Mouse (Mus musculus): ENCODE results near the gene Gm10198. TPM values are rescaled to one million over a fixed set of nuclear protein-coding genes. Genes with fewer than 3 reads are reported as not detected.

Gm10198 gene
- total RNA-seq (2017), result not detected in 2 replicates

DNA sequence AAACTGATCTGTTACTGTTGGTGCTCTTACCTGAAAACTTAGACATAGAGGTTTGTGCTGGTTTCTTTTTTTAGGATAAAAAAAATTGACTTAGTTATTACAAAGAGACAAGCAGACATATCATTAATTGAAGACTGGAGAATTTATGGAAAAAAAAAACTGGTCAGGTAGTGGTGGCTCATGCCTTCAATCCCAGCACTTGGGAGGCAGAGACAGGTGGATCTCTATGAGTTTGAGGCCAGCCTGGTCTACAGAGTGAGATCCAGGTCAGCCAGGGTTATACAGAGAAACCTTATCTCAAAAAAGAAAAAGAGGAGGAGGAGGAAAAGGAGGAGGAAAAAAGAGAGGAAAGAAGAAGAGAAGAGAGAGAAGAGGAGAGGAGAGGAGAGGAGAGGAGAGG lies at the start of gene Gm10198:
Gm10198 (plus strand) TSS at position 301 of the 400 bp plus-strand sequence.
- ATAC-seq (replicated peaks in 1 of 2; ENCODE audit: insufficient read depth in 1 of 2, low FRiP score in 2 of 2, low TSS enrichment in 1 of 2, low read depth in 1 of 2, poor library complexity in 2 of 2, severe bottlenecking in 2 of 2), result no peak

DNA sequence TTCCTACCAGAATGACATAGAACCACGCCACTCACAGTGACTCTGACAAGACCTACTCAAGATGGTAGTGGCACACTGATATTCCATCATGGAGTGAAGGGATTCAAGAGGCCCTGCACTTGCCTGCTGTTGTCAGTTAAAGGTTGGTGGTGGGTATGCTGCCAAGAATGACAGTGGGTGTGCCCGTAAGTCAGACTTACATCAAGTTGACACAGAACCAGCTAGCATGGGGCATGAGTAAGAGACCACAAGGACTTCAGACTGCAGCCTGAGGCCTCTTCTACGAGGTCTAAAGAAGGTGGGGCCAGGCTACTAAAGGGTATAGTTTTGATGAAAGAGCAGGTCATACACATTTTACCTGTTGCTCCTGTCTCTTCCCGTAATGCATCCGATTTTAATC lies 47.3 kb upstream of the Gm10198 start:
- ATAC-seq (replicated peaks in 1 of 2; ENCODE audit: insufficient read depth in 1 of 2, low FRiP score in 2 of 2, low TSS enrichment in 1 of 2, low read depth in 1 of 2, poor library complexity in 2 of 2, severe bottlenecking in 2 of 2), result no peak

DNA sequence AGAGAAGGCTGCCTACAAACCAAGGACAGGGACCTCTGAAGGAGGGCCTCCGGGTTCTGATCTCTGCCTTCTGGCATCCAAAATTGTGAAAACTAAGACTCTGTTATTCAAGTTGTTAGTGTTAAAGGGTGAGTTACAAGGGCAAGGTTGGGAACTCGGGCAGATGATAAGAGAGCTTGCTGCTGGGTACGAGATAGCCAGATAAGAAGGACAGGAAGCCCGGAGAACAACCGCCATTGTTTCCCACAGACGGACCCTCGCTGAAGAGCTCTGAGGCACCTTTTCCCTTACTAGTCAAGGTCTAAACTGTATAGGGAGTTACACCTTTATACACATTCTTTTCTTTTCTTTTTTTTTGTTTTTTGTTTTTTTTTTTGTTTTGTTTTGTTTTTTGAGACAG lies 39.8 kb upstream of the Gm10198 start:
- no peak for ATAC-seq (replicated peaks in 1 of 2; ENCODE audit: insufficient read depth in 1 of 2, low FRiP score in 2 of 2, low TSS enrichment in 1 of 2, low read depth in 1 of 2, poor library complexity in 2 of 2, severe bottlenecking in 2 of 2)

DNA sequence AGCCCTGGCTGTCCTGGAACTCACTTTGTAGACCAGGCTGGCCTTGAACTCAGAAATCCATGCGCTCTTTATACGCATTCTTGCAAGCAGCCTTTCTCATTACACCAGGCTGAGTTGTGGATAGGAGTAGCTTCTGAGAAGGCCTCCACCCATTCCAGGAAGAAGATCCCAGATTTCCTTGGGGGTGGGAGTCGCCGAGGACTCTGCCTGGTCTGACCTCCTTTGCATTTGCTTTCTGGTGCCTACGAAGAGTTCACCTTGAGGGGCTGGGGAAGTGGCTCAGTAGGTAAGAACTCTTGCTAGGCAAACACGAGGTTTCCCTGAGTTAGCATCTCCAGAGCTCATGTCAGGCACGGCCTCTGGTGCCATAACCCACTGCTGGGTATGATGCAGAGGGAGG lies 39.4 kb upstream of the Gm10198 start:
- ATAC-seq (replicated peaks in 1 of 2; ENCODE audit: insufficient read depth in 1 of 2, low FRiP score in 2 of 2, low TSS enrichment in 1 of 2, low read depth in 1 of 2, poor library complexity in 2 of 2, severe bottlenecking in 2 of 2), result no peak

DNA sequence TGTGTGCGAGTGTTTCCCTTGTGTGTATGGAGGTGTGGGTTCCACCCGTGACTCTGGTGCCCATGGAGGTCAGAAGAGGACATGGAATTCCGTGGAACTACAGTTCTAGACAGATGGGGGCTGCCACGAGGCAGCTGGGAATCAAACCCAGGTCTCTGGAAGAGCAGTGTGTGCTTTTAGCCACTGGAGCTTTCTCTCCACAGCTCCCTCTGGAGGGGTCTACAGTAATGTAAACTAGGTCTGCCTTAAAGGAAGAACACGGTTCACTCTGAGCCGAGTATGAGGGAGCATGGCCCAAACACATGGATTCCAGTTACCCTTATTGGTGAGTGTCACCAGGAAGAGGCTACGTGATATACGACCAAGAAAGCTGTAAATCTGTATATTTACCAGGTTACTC lies 38.6 kb upstream of the Gm10198 start:
- ATAC-seq (replicated peaks in 1 of 2; ENCODE audit: insufficient read depth in 1 of 2, low FRiP score in 2 of 2, low TSS enrichment in 1 of 2, low read depth in 1 of 2, poor library complexity in 2 of 2, severe bottlenecking in 2 of 2), result no peak

DNA sequence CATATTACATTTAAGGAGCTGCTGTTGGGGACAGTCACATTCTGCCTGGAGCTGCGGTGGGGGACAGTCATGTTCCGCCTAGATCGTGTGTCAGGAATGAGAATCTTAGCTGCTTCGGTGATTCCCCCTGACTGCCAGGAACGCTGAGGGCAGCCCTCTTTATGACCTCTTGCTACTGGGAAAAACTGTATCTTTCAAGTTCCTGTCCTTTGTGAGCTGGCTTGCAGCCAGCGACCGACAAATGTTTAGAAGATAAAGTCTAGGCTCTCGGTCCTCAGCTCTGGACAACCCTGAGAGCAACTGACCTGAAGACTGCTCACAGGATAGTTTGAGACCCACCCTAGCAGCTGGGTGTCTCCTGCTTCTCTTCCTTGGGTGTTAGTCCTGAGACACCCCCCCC lies 37.3 kb upstream of the Gm10198 start:
- ATAC-seq (replicated peaks in 1 of 2; ENCODE audit: insufficient read depth in 1 of 2, low FRiP score in 2 of 2, low TSS enrichment in 1 of 2, low read depth in 1 of 2, poor library complexity in 2 of 2, severe bottlenecking in 2 of 2), result peak in 1 of 2 experiments; percentile 56; a peak in 1 of 4 replicates

DNA sequence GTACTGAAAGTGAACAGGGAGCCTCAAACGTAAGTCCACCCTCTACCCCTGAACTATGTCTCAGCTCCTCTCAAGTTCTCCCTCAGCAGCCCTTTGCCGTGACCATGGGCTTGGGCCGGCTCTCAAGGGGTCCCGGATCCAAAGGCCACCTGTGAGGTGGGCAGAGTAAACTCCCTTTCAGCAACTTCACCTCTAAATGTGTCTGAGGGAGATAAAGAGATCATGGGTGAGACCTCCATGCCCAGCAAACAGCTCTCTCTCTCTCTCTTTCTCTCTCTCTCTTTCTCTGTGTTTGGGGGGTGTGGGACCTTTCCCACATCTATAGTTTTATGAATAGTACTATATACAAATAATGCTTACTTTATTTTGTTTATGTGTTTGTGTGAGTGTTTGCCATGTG lies 36.2 kb upstream of the Gm10198 start:
- no peak for ATAC-seq (replicated peaks in 1 of 2; ENCODE audit: insufficient read depth in 1 of 2, low FRiP score in 2 of 2, low TSS enrichment in 1 of 2, low read depth in 1 of 2, poor library complexity in 2 of 2, severe bottlenecking in 2 of 2)

DNA sequence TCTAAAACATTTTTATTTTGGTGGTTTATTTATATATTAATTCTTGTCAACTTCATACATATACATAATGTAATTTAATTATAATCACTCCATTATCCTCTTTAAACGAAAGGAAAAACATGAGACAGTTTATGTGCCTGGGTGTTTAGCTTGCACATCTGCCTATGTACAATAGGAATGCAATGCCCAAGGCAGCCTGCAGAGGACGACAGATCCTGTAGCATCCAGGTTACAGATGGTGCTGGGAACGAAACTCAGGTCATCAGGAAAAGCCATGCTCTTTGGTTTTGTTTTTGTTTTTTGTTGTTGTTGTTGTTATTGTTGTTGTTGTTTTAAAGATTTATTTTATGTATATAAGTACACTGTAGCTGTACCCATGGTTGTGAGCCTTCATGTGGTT lies 32.4 kb upstream of the Gm10198 start:
- ATAC-seq (replicated peaks in 1 of 2; ENCODE audit: insufficient read depth in 1 of 2, low FRiP score in 2 of 2, low TSS enrichment in 1 of 2, low read depth in 1 of 2, poor library complexity in 2 of 2, severe bottlenecking in 2 of 2), result no peak

DNA sequence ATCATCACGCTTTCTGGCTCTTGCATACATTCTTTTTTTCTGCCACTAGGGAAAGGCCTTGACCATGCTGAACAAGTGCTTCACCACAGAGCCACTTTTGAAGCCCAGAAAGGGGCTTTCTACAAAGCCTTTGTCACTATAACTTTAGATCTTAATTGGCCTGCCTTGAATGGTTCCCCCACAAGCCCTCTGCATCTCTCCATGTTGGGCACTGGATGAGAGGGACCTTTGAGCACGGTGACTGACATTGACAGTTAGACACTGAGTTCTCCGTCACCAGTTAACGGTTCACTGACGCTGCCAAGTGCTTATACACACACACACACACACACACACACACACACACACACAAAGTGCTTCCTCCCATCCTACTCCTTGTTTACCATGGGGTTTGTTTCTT lies 30.0 kb upstream of the Gm10198 start:
- ATAC-seq (replicated peaks in 1 of 2; ENCODE audit: insufficient read depth in 1 of 2, low FRiP score in 2 of 2, low TSS enrichment in 1 of 2, low read depth in 1 of 2, poor library complexity in 2 of 2, severe bottlenecking in 2 of 2), result no peak

DNA sequence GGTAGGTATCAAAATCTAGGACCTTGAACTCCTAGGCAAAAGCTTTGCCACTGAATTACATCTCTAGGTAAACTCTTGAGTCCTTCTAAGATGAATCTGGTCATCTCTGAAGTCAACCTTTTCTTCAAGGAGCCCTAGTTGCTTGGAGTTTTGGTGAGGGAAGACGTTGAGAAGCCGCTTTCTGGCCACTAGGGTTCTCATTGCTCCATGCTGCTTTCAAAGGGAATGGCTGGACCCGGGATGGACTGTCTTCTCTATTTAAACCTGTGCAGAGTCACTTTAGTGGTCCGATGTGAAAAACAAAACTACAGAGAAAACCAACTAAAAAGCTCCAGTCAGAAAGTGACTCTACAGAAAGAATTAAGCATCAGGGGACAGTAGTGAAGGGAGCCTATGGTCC lies 18.4 kb upstream of the Gm10198 start:
- ATAC-seq (replicated peaks in 1 of 2; ENCODE audit: insufficient read depth in 1 of 2, low FRiP score in 2 of 2, low TSS enrichment in 1 of 2, low read depth in 1 of 2, poor library complexity in 2 of 2, severe bottlenecking in 2 of 2), result peak; percentile 49 to 58; a peak in 2 of 4 replicates

DNA sequence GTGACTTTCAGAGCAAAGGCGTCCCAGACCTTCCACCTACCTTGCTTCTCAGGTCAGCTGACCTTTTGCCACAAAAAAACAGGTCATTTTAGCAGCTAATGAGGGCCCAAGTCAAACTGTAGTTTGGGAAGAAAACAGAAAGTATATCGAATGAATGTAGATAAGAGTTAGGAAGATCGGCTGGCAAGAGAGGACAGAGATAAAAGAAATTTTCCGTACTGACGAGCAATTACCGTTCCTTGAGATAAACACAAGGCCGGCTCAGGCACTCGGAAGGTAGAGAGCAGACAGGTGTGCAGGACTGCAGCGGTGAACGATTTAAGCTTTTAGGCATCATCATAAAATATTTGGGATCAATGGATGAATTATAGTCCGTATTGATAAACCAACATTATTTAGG lies 15.4 kb upstream of the Gm10198 start:
- ATAC-seq (replicated peaks in 1 of 2; ENCODE audit: insufficient read depth in 1 of 2, low FRiP score in 2 of 2, low TSS enrichment in 1 of 2, low read depth in 1 of 2, poor library complexity in 2 of 2, severe bottlenecking in 2 of 2), result no peak

DNA sequence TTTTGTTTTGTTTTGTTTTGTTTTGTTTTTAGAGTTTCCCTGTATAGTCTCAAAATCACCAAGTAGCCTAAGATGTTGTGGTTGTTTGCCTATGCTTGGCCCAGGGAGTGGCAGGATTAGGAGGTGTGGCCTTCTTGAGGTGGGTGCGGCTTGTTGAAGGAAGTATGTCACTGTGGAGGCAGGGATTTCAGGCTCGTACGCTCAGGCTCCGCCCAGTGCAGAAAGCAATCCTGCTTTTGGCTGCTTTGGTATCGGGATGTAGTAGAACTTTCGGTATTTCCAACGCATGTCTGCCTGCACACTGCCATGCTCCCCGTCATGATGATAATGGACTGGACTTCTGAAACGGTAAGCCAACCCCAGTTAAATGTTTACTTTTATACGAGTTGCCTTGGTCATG lies 12.5 kb upstream of the Gm10198 start:
- no peak for ATAC-seq (replicated peaks in 1 of 2; ENCODE audit: insufficient read depth in 1 of 2, low FRiP score in 2 of 2, low TSS enrichment in 1 of 2, low read depth in 1 of 2, poor library complexity in 2 of 2, severe bottlenecking in 2 of 2)

DNA sequence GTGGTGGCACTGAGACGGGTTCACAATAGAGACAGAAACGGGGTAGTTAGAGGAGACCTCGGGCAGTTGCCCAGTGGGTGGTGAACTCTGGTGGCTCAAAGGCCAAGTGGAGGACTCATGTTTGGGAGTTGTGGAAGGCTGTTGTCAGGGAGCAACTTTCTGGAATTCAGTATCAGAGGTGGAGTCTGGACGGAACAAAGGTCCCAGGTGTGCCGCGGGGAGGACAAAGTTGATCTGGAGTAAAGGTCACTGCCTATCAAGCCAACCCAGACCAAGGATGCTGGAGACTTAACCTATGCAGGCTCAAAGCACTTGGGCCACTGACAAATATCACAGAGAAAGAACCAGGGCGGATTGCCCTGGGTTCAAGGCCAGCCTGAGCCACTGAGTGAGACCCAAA lies 5.5 kb downstream of the Gm10198 start:
- no peak for ATAC-seq (replicated peaks in 1 of 2; ENCODE audit: insufficient read depth in 1 of 2, low FRiP score in 2 of 2, low TSS enrichment in 1 of 2, low read depth in 1 of 2, poor library complexity in 2 of 2, severe bottlenecking in 2 of 2)

DNA sequence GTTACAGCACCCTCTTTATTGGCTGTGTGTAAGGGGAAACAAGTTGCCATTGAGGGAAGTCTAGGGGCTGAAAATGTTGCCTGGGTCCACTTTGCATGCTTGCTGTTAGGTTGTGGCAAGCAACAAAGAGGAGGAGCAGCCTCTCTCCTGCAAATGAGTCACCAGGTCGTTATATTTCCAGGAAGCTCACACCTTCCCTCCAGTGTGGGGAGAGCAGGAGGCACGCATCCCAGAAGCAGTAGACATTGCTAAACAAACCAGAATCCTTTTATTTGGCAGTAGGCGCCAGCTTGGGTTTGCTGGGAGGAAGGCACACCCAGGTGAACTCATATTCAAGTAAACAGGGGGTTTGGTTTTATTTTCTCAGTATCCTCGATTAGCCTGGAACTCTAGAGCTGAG lies 8.8 kb downstream of the Gm10198 start:
- no peak for ATAC-seq (replicated peaks in 1 of 2; ENCODE audit: insufficient read depth in 1 of 2, low FRiP score in 2 of 2, low TSS enrichment in 1 of 2, low read depth in 1 of 2, poor library complexity in 2 of 2, severe bottlenecking in 2 of 2)

DNA sequence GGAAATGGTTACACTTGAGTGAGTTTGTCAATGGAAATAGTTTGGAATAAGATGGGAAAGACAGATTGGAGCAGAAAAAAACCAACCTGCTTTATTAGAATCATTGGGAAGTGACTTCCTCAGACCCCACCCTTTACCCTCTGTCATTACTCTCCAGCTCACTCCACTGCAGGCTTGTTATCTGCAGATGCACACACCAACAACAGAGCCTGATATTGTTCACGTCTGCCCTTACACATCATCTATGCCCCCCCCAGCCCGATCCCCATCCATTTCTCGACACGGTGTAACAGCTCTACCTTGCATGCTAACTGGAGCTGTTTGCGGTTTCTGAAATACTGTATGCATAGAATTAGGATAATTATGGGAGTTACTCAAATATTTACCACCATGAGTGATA lies 12.2 kb downstream of the Gm10198 start:
- no peak for ATAC-seq (replicated peaks in 1 of 2; ENCODE audit: insufficient read depth in 1 of 2, low FRiP score in 2 of 2, low TSS enrichment in 1 of 2, low read depth in 1 of 2, poor library complexity in 2 of 2, severe bottlenecking in 2 of 2)

DNA sequence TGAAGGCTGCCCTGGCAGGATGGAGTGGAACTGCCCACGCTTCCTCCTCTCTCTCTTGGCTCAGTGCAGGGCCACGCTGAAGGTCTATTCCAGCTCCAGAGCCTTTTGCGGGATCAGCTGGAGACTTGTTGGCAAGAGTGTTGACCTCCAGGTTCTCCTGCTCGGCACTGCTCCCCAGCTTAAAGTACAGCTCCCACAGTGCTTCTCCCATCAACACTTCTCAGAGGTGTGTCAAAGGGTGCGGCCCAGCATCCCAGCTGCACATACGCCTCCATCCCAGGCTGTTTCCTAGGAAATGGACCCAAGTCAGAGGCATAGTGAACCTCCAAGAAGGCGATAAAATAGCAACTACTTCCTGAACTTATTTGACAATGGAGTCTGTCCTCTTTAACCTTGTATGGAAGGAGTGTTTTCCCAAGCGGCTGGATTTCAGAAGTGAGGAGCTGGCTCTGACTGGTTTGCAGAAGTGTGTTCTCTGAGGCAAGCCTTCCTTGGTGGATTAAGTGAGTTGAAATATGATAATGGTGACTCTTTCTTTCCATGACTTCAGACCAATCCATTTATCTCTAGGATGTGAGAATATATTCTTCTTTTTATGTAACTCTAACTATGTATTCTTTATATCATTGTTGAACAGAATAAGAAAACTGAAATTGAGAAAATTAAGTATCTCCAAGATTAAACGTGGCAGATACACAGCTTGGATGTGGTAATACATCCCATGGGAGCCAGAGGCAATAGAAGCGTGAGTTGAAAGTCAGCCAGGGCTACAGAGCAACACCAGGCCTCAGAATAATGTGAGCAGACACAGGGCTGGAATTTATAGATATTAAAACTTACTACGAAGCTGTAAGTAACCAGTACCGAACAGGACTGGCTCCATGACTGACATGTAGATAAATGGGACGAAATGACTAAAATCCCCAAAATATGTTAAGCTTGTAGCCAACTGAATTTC lies 23.9 kb downstream of the Gm10198 start:
- no peak for ATAC-seq (replicated peaks in 1 of 2; ENCODE audit: insufficient read depth in 1 of 2, low FRiP score in 2 of 2, low TSS enrichment in 1 of 2, low read depth in 1 of 2, poor library complexity in 2 of 2, severe bottlenecking in 2 of 2)

DNA sequence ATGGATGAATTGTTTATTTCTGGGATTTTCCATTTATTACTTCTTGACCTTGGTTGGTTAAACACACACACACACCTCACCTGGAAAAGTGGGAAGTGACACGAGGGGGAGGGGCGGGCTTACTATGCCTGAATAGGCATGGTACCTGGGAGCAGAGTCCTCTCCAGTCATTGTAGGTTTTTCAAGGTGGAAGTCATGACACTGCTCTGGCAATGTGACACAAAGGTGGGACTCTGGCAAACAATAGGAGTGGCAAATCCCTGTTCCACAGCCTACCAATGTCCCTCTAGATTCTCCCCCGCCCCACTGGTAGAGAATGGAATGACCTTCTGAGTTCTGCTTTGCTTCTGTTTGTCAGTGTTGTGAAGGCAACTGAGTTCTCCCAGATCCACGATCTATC lies 27.8 kb downstream of the Gm10198 start:
- no peak for ATAC-seq (replicated peaks in 1 of 2; ENCODE audit: insufficient read depth in 1 of 2, low FRiP score in 2 of 2, low TSS enrichment in 1 of 2, low read depth in 1 of 2, poor library complexity in 2 of 2, severe bottlenecking in 2 of 2)

DNA sequence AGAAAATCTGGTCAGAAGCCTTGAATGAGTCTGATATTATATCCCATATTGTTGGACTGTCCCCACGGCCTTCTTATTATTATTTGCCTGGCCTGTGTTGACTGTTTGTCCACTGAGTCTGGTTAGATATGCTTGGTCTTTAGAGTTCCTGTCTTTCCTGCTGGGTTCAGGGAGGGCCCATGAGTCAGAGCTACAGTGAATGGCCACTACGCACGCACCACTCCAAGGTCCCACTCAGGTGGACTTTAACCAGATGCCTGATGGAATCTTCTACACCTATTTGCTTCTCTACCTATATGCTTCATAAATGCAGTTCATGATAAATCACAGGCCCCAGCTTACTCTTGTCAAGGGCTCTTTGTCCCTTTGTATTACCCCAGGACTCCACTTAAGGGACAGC lies 29.8 kb downstream of the Gm10198 start:
- no peak for ATAC-seq (replicated peaks in 1 of 2; ENCODE audit: insufficient read depth in 1 of 2, low FRiP score in 2 of 2, low TSS enrichment in 1 of 2, low read depth in 1 of 2, poor library complexity in 2 of 2, severe bottlenecking in 2 of 2)

DNA sequence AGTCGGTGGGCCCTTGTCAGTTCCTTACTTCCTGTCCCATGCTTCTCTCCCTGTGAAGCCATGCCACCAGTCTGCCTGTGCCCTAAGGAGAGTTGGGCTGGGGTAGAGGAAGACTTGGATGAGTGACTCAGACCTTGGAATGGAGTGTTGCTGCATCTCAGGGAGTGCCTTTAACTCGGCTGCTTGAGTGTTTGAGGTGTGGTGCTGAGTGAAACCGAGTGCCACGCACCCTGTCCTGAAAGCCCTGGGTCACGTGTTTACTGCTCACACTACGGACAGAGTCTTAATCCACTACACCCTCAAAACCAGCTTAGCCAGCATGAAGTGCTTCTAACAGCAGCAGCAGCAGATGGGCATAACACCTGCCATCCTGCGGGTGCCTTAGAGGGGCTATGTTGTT lies 30.5 kb downstream of the Gm10198 start:
- ATAC-seq (replicated peaks in 1 of 2; ENCODE audit: insufficient read depth in 1 of 2, low FRiP score in 2 of 2, low TSS enrichment in 1 of 2, low read depth in 1 of 2, poor library complexity in 2 of 2, severe bottlenecking in 2 of 2), result no peak

Data from hematopoietic stem cell, adult 5-6 weeks (primary cell).